Mouse (Mus musculus) cerebellum, postnatal 4 days (tissue): ENCODE measurements at regions not wholly inside any gene's neighbourhood (a gene's known extent, or its start where the extent isn't known, plus 50 kb on each side); places are given as distances from the start of the nearest gene placed in this dataset.
A peak's percentile ranks its signal among the peaks of the same experiment; 100 is the strongest.

Source experiments
- DNase-seq, 2 experiments: peaks; one replicate each; pipeline ENCODE4 v3.0.0; 2022; ENCODE audit warnings: low spot score in 2 of 2, mixed read lengths in 1 of 2

DNA sequence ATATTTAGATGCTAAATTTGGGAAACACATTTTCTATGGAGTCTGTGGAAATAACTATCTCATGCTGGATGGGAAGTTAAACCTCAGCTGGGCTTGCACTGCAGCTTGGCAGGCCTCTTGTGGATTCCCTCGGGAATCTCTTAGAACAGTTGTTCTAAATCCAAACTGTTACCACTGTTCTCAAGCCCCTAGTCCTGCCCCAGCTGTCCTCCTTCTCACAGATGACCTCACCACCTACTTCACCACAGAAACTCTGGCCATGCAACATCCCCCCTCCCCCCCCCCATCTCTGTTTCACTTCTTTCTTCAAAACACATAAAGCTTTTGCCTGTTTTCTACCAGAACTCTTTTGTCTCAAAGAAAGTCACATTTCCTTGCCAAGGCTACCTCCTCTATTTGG, 136.6 kb upstream of the Wdr44 start:
- DNase-seq: no peak

DNA sequence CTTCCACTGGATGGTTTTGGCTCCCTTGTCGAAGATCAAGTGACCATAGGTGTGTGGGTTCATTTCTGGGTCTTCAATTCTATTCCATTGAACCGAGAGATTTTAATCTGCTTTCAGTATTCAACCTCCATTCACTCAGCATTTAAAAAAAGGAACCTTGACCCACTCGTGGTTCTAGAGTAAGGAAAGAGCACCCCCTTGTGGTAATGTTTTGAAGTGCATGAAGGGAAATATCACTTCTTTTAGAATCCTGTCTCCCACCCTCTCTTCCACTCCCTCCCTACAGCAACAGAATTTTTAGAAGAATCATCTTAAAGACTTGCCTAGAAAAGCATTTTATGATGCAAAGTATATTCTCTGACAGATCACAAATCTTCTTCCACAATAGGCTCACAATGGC, 127.3 kb upstream of the Wdr44 start:
- peak in 1 of 2 experiments; percentile 18 for DNase-seq
